Mouse (Mus musculus) lung, adult 2 months (tissue): ENCODE measurements around the gene Vmn1r223. TPM values are rescaled to one million over a fixed set of nuclear protein-coding genes. Genes with fewer than 3 reads are reported as not detected.
A peak's percentile ranks its signal among the peaks of the same experiment; 100 is the strongest.

ENCODE experiments used
- DNase-seq: peaks from one replicate; pipeline ENCODE4 v3.0.0; 2022
- H3K4me1 ChIP-seq: fragments of 200-500 bp; 2 replicates; pipeline ENCODE4 v1.6.1; 2011; ENCODE audit warnings: low read length; ENCODE audit not compliant: control insufficient read depth, insufficient read depth
- H3K4me3 ChIP-seq: fragments of 200-500 bp; replicated peaks from 2 replicates; pipeline ENCODE3; 2011; ENCODE audit warnings: low read depth, mild to moderate bottlenecking, control low read depth, low read length; ENCODE audit errors: extremely low read depth
- CTCF ChIP-seq: fragments of 200-500 bp; IDR thresholded peaks from 2 replicates; pipeline ENCODE4 v1.5.1; 2011; ENCODE audit warnings: mild to moderate bottlenecking, low read length, control low read depth; ENCODE audit not compliant: insufficient read depth
- POLR2A ChIP-seq: fragments of 200-500 bp; IDR thresholded peaks from 2 replicates; pipeline ENCODE4 v1.6.1; 2011; ENCODE audit warnings: low read depth, mild to moderate bottlenecking, control low read depth, low read length, borderline replicate concordance; ENCODE audit errors: extremely low read depth
- WGBS: fragments of 180-500 bp; shearing (Covaris S2); methylation state at CpG from one replicate; pipeline ENCODE4 v1.1.7; 2018; 5-methylcytosine and 5-hydroxymethylcytosine counted together
- polyA plus RNA-seq: library from polyadenylated mRNA; depleted of rRNA; stranded (reverse); fragments of >200 nt; gene quantifications from 2 replicates; pipeline ENCODE4 v1.2.3, GENCODE M21; 2012; rRNA removed

Vmn1r223 gene
- polyA plus RNA-seq, 1 experiment, result not detected

GRCm38 (mm10) chr13:23285191-23285920 lies 38.4 kb downstream of the Vmn1r223 start:
- WGBS, result 8% methylated on average over 22 of the region's 22 CpGs
- H3K4me3 ChIP-seq, result no peak overlapping the region
- TF ChIP-seq CTCF (no peak), POLR2A (no peak)
- no peaks in the 10 kb centered on the region for H3K4me1 ChIP-seq
- DNase-seq, result no peak

- WGBS, result 1% methylated on average over 35 of the region's 35 CpGs
- DNase-seq, result no peak
- TF ChIP-seq CTCF, result no peak
- TF ChIP-seq POLR2A, result no peak
- H3K4me1 ChIP-seq, result no peaks in the 10 kb centered on the region
- H3K4me3 ChIP-seq, result no peak overlapping the region
Measured at GRCm38 (mm10) chr13:23285921-23286720, 39.2 kb downstream of the Vmn1r223 start.

- no peak for DNase-seq
- Histone ChIP-seq H3K4me3 (no peak overlapping the region), H3K4me1 (no peaks in the 10 kb centered on the region)
- 7% methylated on average over 19 of the region's 19 CpGs for WGBS
- TF ChIP-seq POLR2A, result no peak
- no peak for TF ChIP-seq CTCF
Measured at GRCm38 (mm10) chr13:23286721-23287362, 39.9 kb downstream of the Vmn1r223 start.

DNA sequence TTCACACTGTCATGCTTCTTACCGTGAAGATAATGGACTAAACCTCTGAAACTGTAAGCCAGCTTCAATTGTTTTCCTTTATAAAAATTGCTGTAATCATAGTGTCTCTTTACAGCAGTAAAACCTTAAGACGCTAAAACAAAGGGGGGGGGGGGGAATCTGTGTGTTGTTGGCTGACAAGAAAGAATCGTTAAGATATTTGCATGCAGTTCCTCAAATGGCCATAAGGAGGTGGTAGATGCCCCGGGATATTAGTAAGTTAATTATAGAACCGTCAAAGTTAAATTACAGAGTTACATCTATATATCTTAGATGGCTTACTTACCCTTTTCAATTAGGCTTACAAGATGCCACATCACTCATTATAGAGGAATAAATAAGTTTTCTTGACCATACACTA lies 50.8 kb downstream of the Vmn1r223 start:
- no peak for DNase-seq
- 6% methylated on average over 5 of the region's 5 CpGs for WGBS
- no peak overlapping the region for H3K4me3 ChIP-seq
- H3K4me1 ChIP-seq, result peaks cover 3% of the 10 kb centered on the region; the same call in 1 of the 2 replicates
- TF ChIP-seq POLR2A (no peak), CTCF (no peak)

GRCm38 (mm10) chr13:23298445-23299232 lies 51.7 kb downstream of the Vmn1r223 start:
- peaks cover 3% of the 10 kb centered on the region; the same call in 1 of the 2 replicates for H3K4me1 ChIP-seq
- 10% methylated on average over 21 of the region's 21 CpGs for WGBS
- TF ChIP-seq POLR2A (no peak), CTCF (no peak)
- no peak for DNase-seq
- no peak overlapping the region for H3K4me3 ChIP-seq

GRCm38 (mm10) chr13:23299276-23299998 lies 52.5 kb downstream of the Vmn1r223 start:
- Histone ChIP-seq H3K4me1 (peaks cover 3% of the 10 kb centered on the region; the same call in 1 of the 2 replicates), H3K4me3 (peak overlapping the region; percentile 44)
- WGBS, result 3% methylated on average over 22 of the region's 22 CpGs
- no peak for TF ChIP-seq POLR2A
- TF ChIP-seq CTCF, result no peak
- no peak for DNase-seq

GRCm38 (mm10) chr13:23299999-23300341 lies 53.0 kb downstream of the Vmn1r223 start:
- peaks cover 3% of the 10 kb centered on the region; the same call in 1 of the 2 replicates for H3K4me1 ChIP-seq
- no peak for DNase-seq
- 5% methylated on average over 13 of the region's 13 CpGs for WGBS
- TF ChIP-seq POLR2A (no peak), CTCF (no peak)
- peak overlapping the region; percentile 44 for H3K4me3 ChIP-seq

Other genes starting within 250 kb of the Vmn1r223 start
- not detected in 2 replicates for gene Vmn1r213, start 239.5 kb upstream of the Vmn1r223 start, polyA plus RNA-seq
- gene Vmn1r214, start 216.7 kb upstream of the Vmn1r223 start, polyA plus RNA-seq, result not detected in 2 replicates
- not detected in 2 replicates for gene Vmn1r215, start 179.1 kb upstream of the Vmn1r223 start, polyA plus RNA-seq
- not detected in 2 replicates for gene Vmn1r217, start 128.9 kb upstream of the Vmn1r223 start, polyA plus RNA-seq
- gene Vmn1r218, start 114.0 kb upstream of the Vmn1r223 start, polyA plus RNA-seq, result not detected in 2 replicates
- gene Vmn1r219, start 87.8 kb upstream of the Vmn1r223 start, polyA plus RNA-seq, result not detected in 2 replicates
- not detected in 2 replicates for gene Vmn1r220, start 59.2 kb upstream of the Vmn1r223 start, polyA plus RNA-seq
- gene Vmn1r221, start 33.0 kb upstream of the Vmn1r223 start, polyA plus RNA-seq, result not detected in 2 replicates
- not detected in 2 replicates for gene Vmn1r222, start 11.2 kb upstream of the Vmn1r223 start, polyA plus RNA-seq
- gene Zfp322a, start 122.1 kb downstream of the Vmn1r223 start, polyA plus RNA-seq, result 1.4 and 2.4 TPM in 2 replicates
- 2.7 and 3.3 TPM in 2 replicates for gene Abt1, start 176.7 kb downstream of the Vmn1r223 start, polyA plus RNA-seq
- gene Btn1a1, start 218.8 kb downstream of the Vmn1r223 start, polyA plus RNA-seq, result not detected in 2 replicates
- gene Btn2a2, start 241.7 kb downstream of the Vmn1r223 start, polyA plus RNA-seq, result not detected in 2 replicates